Comparison of ENCODE assay signal across 33 mouse cellular contexts in genomic region chr8:125926636-125927035, GRCm38 (mm10). TPM values are rescaled to one million over a fixed set of nuclear protein-coding genes. Genes with fewer than 3 reads are reported as not detected.
"Had no signal": no experiment of that assay in that cellular context is flagged by ENCODE, and none has a peak within 500 bp of the region (broad histone marks: within the 10 kb centered on the region; RNA-seq: fewer than 3 reads in every experiment).

No protein-coding gene starts in this region.

- ATAC-seq: liver, embryonic 12.5 days; lung, postnatal 0 days; midbrain, embryonic 13.5 days; midbrain, embryonic 15.5 days; midbrain, embryonic 16.5 days had no signal

- H3K4me1 ChIP-seq: limb, embryonic 10.5 days; limb, embryonic 12.5 days; limb, embryonic 13.5 days; limb, embryonic 15.5 days; liver, embryonic 12.5 days; liver, embryonic 13.5 days; liver, embryonic 15.5 days; megakaryocyte, embryonic 14.5 days; midbrain, embryonic 10.5 days; midbrain, embryonic 12.5 days; midbrain, embryonic 13.5 days; midbrain, embryonic 15.5 days; neural tube, embryonic 12.5 days had no signal

- H3K4me3 ChIP-seq: left cerebral cortex, adult 2 months; limb, embryonic 10.5 days; limb, embryonic 12.5 days; limb, embryonic 13.5 days; limb, embryonic 15.5 days; liver, embryonic 12.5 days; liver, embryonic 13.5 days; liver, embryonic 15.5 days; lung, embryonic 15.5 days; midbrain, embryonic 10.5 days; midbrain, embryonic 12.5 days; midbrain, embryonic 13.5 days; midbrain, embryonic 15.5 days; myocyte; neural tube, embryonic 12.5 days had no signal

- H3K27me3 ChIP-seq: limb, embryonic 12.5 days; limb, embryonic 13.5 days; limb, embryonic 15.5 days; liver, embryonic 12.5 days; liver, embryonic 13.5 days; liver, embryonic 15.5 days; lung, embryonic 15.5 days; midbrain, embryonic 12.5 days; midbrain, embryonic 13.5 days; midbrain, embryonic 15.5 days; neural tube, embryonic 12.5 days had no signal

- DNase-seq: left cerebral cortex, postnatal 4 days; liver, embryonic 13.5 days; lung, adult 18-20 months; lung, adult 2 months; lung, embryonic 14.5 days; lung, postnatal 10 days; lung, postnatal 14 days; lung, postnatal 36 days; lung, postnatal 4 days; midbrain, embryonic 14.5 days had no signal

- H3K27ac ChIP-seq: left cerebral cortex, adult 2 months; limb, embryonic 10.5 days; limb, embryonic 12.5 days; limb, embryonic 13.5 days; limb, embryonic 15.5 days; liver, embryonic 12.5 days; liver, embryonic 13.5 days; liver, embryonic 14.5 days; liver, embryonic 15.5 days; lung, embryonic 15.5 days; macrophage; midbrain, embryonic 10.5 days; midbrain, embryonic 12.5 days; midbrain, embryonic 13.5 days; midbrain, embryonic 15.5 days; neural tube, embryonic 12.5 days had no signal

- H3K36me3 ChIP-seq: limb, embryonic 10.5 days; limb, embryonic 12.5 days; limb, embryonic 13.5 days; limb, embryonic 15.5 days; liver, embryonic 12.5 days; liver, embryonic 13.5 days; liver, embryonic 15.5 days; lung, embryonic 15.5 days; midbrain, embryonic 10.5 days; midbrain, embryonic 12.5 days; midbrain, embryonic 13.5 days; midbrain, embryonic 15.5 days; neural tube, embryonic 12.5 days had no signal

- H3K9ac ChIP-seq: limb, embryonic 12.5 days; limb, embryonic 13.5 days; limb, embryonic 15.5 days; liver, embryonic 12.5 days; liver, embryonic 13.5 days; liver, embryonic 14.5 days; liver, embryonic 15.5 days; lung, embryonic 14.5 days; lung, embryonic 15.5 days; midbrain, embryonic 12.5 days; midbrain, embryonic 13.5 days; midbrain, embryonic 15.5 days; neural tube, embryonic 12.5 days had no signal

- H3K9me3 ChIP-seq: limb, embryonic 10.5 days; limb, embryonic 12.5 days; limb, embryonic 13.5 days; limb, embryonic 15.5 days; liver, embryonic 12.5 days; liver, embryonic 13.5 days; liver, embryonic 15.5 days; lung, embryonic 15.5 days; megakaryocyte, embryonic 14.5 days; midbrain, embryonic 10.5 days; midbrain, embryonic 12.5 days; midbrain, embryonic 13.5 days; midbrain, embryonic 15.5 days; neural tube, embryonic 12.5 days had no signal

- H3K4me2 ChIP-seq: limb, embryonic 12.5 days; limb, embryonic 13.5 days; limb, embryonic 15.5 days; liver, embryonic 11.5 days; liver, embryonic 12.5 days; liver, embryonic 13.5 days; liver, embryonic 15.5 days; lung, embryonic 14.5 days; lung, embryonic 15.5 days; midbrain, embryonic 11.5 days; midbrain, embryonic 12.5 days; midbrain, embryonic 13.5 days; midbrain, embryonic 15.5 days; neural tube, embryonic 12.5 days had no signal

RNA-seq across cellular contexts. Expression of gene Map3k21, which starts 16.4 kb away (rescaled TPM):
- polyA plus RNA-seq: limb, embryonic 11.5 days; macrophage; midbrain, embryonic 10.5 days; myocyte; neural tube, embryonic 11.5 days had no signal

RNA-seq across cellular contexts. Expression of gene Pcnx2, which starts 28.5 kb away (rescaled TPM):
- polyA plus RNA-seq: limb, embryonic 10.5 days; limb, embryonic 11.5 days; lung, embryonic 14.5 days; macrophage had no signal
